Mouse (Mus musculus): ENCODE measurements around the gene Cherp.

GRCm38 (mm10) chr8:72455317-72455716 is 19.7 kb downstream of the Cherp start:
- TF ChIP-seq CTCF (IDR thresholded peaks at IDR 0.05; ENCODE audit: low read depth, low read length) (no peak), POLR2A (IDR thresholded peaks at IDR 0.05; ENCODE audit: extremely low read depth, insufficient read depth, low read length) (no peak)

All from liver, adult 2 months (tissue).